Mouse (Mus musculus): ENCODE measurements around the gene Ptbp2.

Ptbp2 gene

GRCm38 (mm10) chr3:119684741-119685140, 99.5 kb downstream of the Ptbp2 start:
- no peak for DNase-seq (ENCODE audit: low spot score)

All from layer of hippocampus, adult 9-10 months (tissue).